Mouse (Mus musculus) kidney, embryonic 14.5 days (tissue): ENCODE data around the gene Otof. TPM values are rescaled to one million over a fixed set of nuclear protein-coding genes. Genes with fewer than 3 reads are reported as not detected.

Source experiments
- ATAC-seq: fragments of 200-750 bp; cut with Nextera tagmentation; 2 replicates; pipeline ENCODE4 v1.8.0; 2017; ENCODE audit warnings: moderate number of reproducible peaks, mild to moderate bottlenecking, moderate TSS enrichment, moderate library complexity; ENCODE audit not compliant: low FRiP score, low TSS enrichment
- H3K27ac ChIP-seq: fragments of 300-500 bp; sonication (generic); 2 replicates; pipeline ENCODE4 v1.5.1; 2014; ENCODE audit warnings: low read depth, mild to moderate bottlenecking, low read length, moderate library complexity, mixed read lengths
- H3K27me3 ChIP-seq: fragments of 300-500 bp; sonication (generic); 2 replicates; pipeline ENCODE4 v1.6.1; 2014; ENCODE audit warnings: mild to moderate bottlenecking, low read length; ENCODE audit not compliant: control insufficient read depth, insufficient read depth
- H3K36me3 ChIP-seq: fragments of 300-500 bp; sonication (generic); 2 replicates; pipeline ENCODE4 v1.6.1; 2014; ENCODE audit warnings: low read length, mixed read lengths; ENCODE audit not compliant: control insufficient read depth, insufficient read depth
- H3K4me1 ChIP-seq: fragments of 300-500 bp; sonication (generic); 2 replicates; pipeline ENCODE4 v1.6.1; 2014; ENCODE audit warnings: low read length, mixed read lengths; ENCODE audit not compliant: control insufficient read depth, insufficient read depth
- H3K4me2 ChIP-seq: fragments of 300-500 bp; sonication (generic); replicated peaks from 2 replicates; pipeline ENCODE4 v1.6.1; 2014; ENCODE audit warnings: low read depth, mild to moderate bottlenecking, low read length
- H3K4me3 ChIP-seq: fragments of 300-500 bp; sonication (generic); 2 replicates; pipeline ENCODE4 v1.5.1; 2014; ENCODE audit warnings: mild to moderate bottlenecking, low read length
- H3K9ac ChIP-seq: fragments of 300-500 bp; sonication (generic); 2 replicates; pipeline ENCODE4 v1.6.1; 2014; ENCODE audit warnings: low read depth, mild to moderate bottlenecking, low read length, moderate library complexity
- H3K9me3 ChIP-seq: fragments of 300-500 bp; sonication (generic); 2 replicates; pipeline ENCODE4 v1.6.1; 2016; ENCODE audit warnings: low read length; ENCODE audit not compliant: control insufficient read depth
- WGBS: fragments of 180-500 bp; shearing (Covaris S2); extraction: QIAGEN DNeasy Blood & Tissue Kit; methylation state at CpG from one replicate; pipeline ENCODE4 v1.1.7; 2014; 5-methylcytosine and 5-hydroxymethylcytosine counted together
- polyA plus RNA-seq: library from polyadenylated mRNA; unstranded; fragments of >200 nt; fragmentation: Nextera tagmentation; extraction: Ambion mirVana; gene quantifications from 2 replicates; pipeline ENCODE4 v1.2.1, GENCODE M21; 2014

The Otof gene
- polyA plus RNA-seq, 1 experiment from 2014 or later, result 0.09 TPM

GRCm38 (mm10) chr5:30483533-30483932, 21.8 kb upstream of the Otof start:
- whole genome bisulfite sequencing, result 83% methylated on average over 8 of the region's 8 CpGs
- Histone ChIP-seq H3K4me1 (no peaks in the 10 kb centered on the region), H3K27me3 (no peaks in the 10 kb centered on the region), H3K36me3 (no peaks in the 10 kb centered on the region), H3K9ac (no peak overlapping the region), H3K27ac (no peak overlapping the region), H3K4me2 (no peak overlapping the region), H3K4me3 (no peak overlapping the region), H3K9me3 (no peaks in the 10 kb centered on the region)
- no peak for ATAC-seq

- H3K4me1 ChIP-seq, result no peaks in the 10 kb centered on the region
- H3K27me3 ChIP-seq, result no peaks in the 10 kb centered on the region
- H3K9me3 ChIP-seq, result no peaks in the 10 kb centered on the region
- H3K27ac ChIP-seq, result no peak overlapping the region
- H3K9ac ChIP-seq, result no peak overlapping the region
- H3K36me3 ChIP-seq, result no peaks in the 10 kb centered on the region
- H3K4me3 ChIP-seq, result no peak overlapping the region
- no peak overlapping the region for H3K4me2 ChIP-seq
- 24% methylated on average over 4 of the region's 5 CpGs for WGBS
- ATAC-seq, result peak; percentile 76; the same call in 1 of the 2 replicates
These were observed 20.6 kb upstream of the Otof start for GRCm38 (mm10) chr5:30482319-30482718.

DNA sequence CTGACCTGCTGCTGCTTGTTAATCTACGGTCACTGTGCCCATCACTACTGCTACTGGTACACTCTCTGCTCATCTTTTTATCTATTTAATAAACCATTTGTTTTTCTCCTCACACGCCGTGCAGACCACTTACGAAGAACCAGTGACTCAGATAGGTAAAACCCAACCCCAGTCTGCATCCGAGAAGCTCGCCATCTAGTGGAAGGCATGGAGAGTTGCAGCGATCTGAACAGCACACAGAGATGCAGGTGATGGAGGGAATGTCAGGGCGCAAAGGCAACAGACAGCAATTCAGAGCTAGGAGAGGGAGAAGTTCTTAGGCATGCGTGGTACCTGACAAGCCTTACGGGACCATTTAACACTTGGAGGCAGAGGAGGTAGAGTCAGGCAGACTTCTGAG, 14.8 kb upstream of the Otof start:
- H3K27me3 ChIP-seq, result no peaks in the 10 kb centered on the region
- no peak overlapping the region for H3K4me2 ChIP-seq
- no peak overlapping the region for H3K4me3 ChIP-seq
- H3K9me3 ChIP-seq, result no peaks in the 10 kb centered on the region
- no peak overlapping the region for H3K9ac ChIP-seq
- H3K27ac ChIP-seq, result no peak overlapping the region
- no peak for ATAC-seq
- H3K36me3 ChIP-seq, result no peaks in the 10 kb centered on the region
- 44% methylated on average over 10 of the region's 10 CpGs for WGBS
- no peaks in the 10 kb centered on the region for H3K4me1 ChIP-seq

DNA sequence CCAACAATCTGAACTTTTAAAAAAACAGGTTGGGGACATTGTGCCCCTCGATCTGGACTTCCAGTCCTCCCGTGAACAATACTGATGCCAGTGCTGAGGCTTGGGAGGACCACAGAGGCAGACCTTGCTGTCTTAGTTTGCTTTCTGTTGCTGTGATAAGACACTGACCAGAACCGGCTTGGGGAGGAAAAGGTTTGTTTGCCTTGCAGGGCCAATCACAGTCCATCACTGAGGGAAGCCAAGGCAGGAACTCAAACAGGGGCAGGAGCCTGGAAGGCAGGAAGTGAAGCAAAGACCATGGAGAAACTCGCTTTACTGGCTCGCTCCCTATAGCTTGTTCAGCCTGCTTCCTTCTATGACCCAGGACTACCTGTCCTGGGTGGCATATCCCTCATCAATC, 10.4 kb upstream of the Otof start:
- no peak overlapping the region for H3K9ac ChIP-seq
- ATAC-seq, result no peak
- H3K27me3 ChIP-seq, result no peaks in the 10 kb centered on the region
- H3K36me3 ChIP-seq, result no peaks in the 10 kb centered on the region
- no peak overlapping the region for H3K4me2 ChIP-seq
- no peaks in the 10 kb centered on the region for H3K4me1 ChIP-seq
- H3K4me3 ChIP-seq, result no peak overlapping the region
- H3K9me3 ChIP-seq, result no peaks in the 10 kb centered on the region
- H3K27ac ChIP-seq, result no peak overlapping the region
- WGBS, result 76% methylated on average over 5 of the region's 5 CpGs

DNA sequence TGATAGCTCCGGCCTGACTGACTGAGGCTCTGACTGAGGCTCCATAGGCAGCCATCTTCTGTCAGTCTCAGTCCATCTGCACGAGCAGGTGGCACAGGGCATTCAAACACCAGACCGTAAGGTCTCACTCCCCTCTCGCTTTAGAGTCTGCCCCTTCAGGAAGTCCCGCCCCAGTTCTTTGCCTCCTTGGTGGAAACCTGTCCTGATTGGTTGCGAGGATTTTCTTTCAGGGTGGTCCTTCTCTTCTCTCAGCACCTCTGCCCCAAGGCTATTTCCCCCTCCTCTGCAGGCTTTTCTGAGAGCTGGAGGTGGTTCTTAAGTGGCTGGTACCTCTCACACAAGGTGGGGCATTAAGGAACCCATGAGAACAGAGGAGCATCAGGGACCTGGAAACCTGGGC, 8.7 kb upstream of the Otof start:
- Histone ChIP-seq H3K27me3 (no peaks in the 10 kb centered on the region), H3K9me3 (no peaks in the 10 kb centered on the region), H3K4me2 (no peak overlapping the region), H3K9ac (no peak overlapping the region), H3K4me3 (no peak overlapping the region), H3K36me3 (no peaks in the 10 kb centered on the region), H3K4me1 (no peaks in the 10 kb centered on the region; the same call in 1 of the 2 replicates), H3K27ac (no peak overlapping the region)
- no peak for ATAC-seq
- 51% methylated on average over 6 of the region's 6 CpGs for WGBS

GRCm38 (mm10) chr5:30466315-30466714, 4.6 kb upstream of the Otof start:
- Histone ChIP-seq H3K4me1 (no peaks in the 10 kb centered on the region; the same call in 1 of the 2 replicates), H3K9me3 (no peaks in the 10 kb centered on the region), H3K4me2 (peak overlapping the region; percentile 50), H3K4me3 (peak overlapping the region; percentile 31), H3K27me3 (0 out of 2 replicates have a peak, but pooled peaks cover 3% of the 10 kb centered on the region), H3K9ac (no peak overlapping the region), H3K36me3 (no peaks in the 10 kb centered on the region), H3K27ac (no peak overlapping the region)
- 43% methylated on average over 9 of the region's 9 CpGs for WGBS
- ATAC-seq, result no peak

GRCm38 (mm10) chr5:30465861-30466260, 4.1 kb upstream of the Otof start, which contains the start of gene 1700001C02Rik:
1700001C02Rik (plus strand) TSS chr5:30466047.
- Histone ChIP-seq H3K9me3 (no peaks in the 10 kb centered on the region), H3K27ac (no peak within 1 kb of the TSS), H3K9ac (no peak within 1 kb of the TSS), H3K4me2 (peak within 1 kb of the TSS; percentile 50), H3K4me3 (peak within 1 kb of the TSS; percentile 31), H3K27me3 (0 out of 2 replicates have a peak, but pooled peaks cover 3% of the 10 kb centered on the region), H3K36me3 (no peaks in the 10 kb centered on the region), H3K4me1 (no peaks in the 10 kb centered on the region; the same call in 1 of the 2 replicates)
- peak; percentile 50; the same call in 1 of the 2 replicates for ATAC-seq
- WGBS, result 12% methylated on average over 21 of the region's 21 CpGs

DNA sequence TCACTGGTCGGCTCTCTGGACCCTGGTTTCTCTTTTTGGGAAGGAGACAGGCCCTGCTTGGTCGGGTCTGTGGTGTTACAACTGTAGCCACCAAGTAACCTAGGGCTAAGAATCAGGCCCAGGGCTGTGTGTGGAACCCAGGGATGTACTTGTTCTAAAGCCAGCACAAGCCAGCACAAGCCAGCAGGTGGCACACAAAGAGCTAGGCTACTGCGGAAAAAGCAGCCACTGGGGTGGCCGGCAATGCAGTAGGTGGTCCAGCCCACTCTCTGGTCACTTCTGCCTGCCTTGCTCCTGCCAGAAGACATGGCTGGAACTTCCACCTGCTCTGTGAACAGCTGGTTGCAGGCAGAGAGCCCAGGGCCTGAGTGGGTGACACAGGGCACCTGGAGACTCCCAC, 1.6 kb downstream of the Otof start:
- H3K36me3 ChIP-seq, result no peaks in the 10 kb centered on the region
- peaks cover 9% of the 10 kb centered on the region; the same call in 1 of the 2 replicates for H3K27me3 ChIP-seq
- H3K4me2 ChIP-seq, result no peak overlapping the region
- H3K4me3 ChIP-seq, result no peak overlapping the region
- no peaks in the 10 kb centered on the region for H3K9me3 ChIP-seq
- H3K9ac ChIP-seq, result no peak overlapping the region
- no peak overlapping the region for H3K27ac ChIP-seq
- WGBS, result 42% methylated on average over 4 of the region's 4 CpGs
- ATAC-seq, result no peak
- H3K4me1 ChIP-seq, result no peaks in the 10 kb centered on the region

DNA sequence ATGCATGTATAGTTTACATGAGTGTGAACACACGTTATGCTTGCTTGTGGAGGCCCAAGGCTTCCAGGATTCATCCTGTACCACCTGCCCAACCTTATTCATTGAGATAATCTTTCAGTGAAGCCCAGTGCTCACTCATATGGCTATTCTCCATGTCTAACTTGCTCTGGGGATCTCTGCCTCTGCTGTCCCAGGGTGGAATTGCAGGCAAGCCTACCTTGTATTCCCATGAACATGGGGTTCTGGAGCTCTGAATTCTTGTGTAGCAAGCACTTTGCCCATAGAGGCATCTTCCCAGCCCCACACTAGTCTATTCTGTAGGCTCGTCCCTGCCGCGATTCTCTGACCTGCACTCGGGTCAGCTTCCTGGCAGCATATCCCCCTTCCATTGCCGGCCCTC, 5.7 kb downstream of the Otof start:
- no peak overlapping the region for H3K9ac ChIP-seq
- peaks cover 6% of the 10 kb centered on the region; the same call in 1 of the 2 replicates for H3K27me3 ChIP-seq
- H3K4me1 ChIP-seq, result no peaks in the 10 kb centered on the region
- H3K36me3 ChIP-seq, result no peaks in the 10 kb centered on the region
- no peak for ATAC-seq
- H3K27ac ChIP-seq, result no peak overlapping the region
- H3K4me2 ChIP-seq, result no peak overlapping the region
- H3K4me3 ChIP-seq, result no peak overlapping the region
- 39% methylated on average over 6 of the region's 6 CpGs for WGBS
- H3K9me3 ChIP-seq, result no peaks in the 10 kb centered on the region
